Mouse (Mus musculus): ENCODE data around the gene Cxcl1.

Cxcl1 gene

GRCm38 (mm10) chr5:90888661-90889060, 2.4 kb upstream of the Cxcl1 start:
- no peak for DNase-seq (ENCODE audit: low spot score)

GRCm38 (mm10) chr5:90891464-90891813, 398 bp downstream of the Cxcl1 start:
- DNase-seq (ENCODE audit: low spot score) = no peak

- DNase-seq (ENCODE audit: low spot score) = no peak
These were observed 3.2 kb downstream of the Cxcl1 start for GRCm38 (mm10) chr5:90894231-90894630.

GRCm38 (mm10) chr5:90897429-90897828, 6.4 kb downstream of the Cxcl1 start:
- DNase-seq (ENCODE audit: low spot score) = no peak

- DNase-seq (ENCODE audit: low spot score) = no peak
These were observed 8.3 kb downstream of the Cxcl1 start for GRCm38 (mm10) chr5:90899308-90899707.

- DNase-seq (ENCODE audit: low spot score) = no peak
These were observed 9.1 kb downstream of the Cxcl1 start for GRCm38 (mm10) chr5:90900147-90900546.

GRCm38 (mm10) chr5:90900688-90901087, 9.6 kb downstream of the Cxcl1 start:
- no peak for DNase-seq (ENCODE audit: low spot score)

- peak; percentile 58 for DNase-seq (ENCODE audit: low spot score)
These were observed 11.6 kb downstream of the Cxcl1 start for GRCm38 (mm10) chr5:90902380-90903260.

GRCm38 (mm10) chr5:90903339-90904020, 12.4 kb downstream of the Cxcl1 start, which contains the start of gene Cxcl2:
Gene Cxcl2 (plus strand): TSS chr5:90903871.
- DNase-seq (ENCODE audit: low spot score) = peak; percentile 16

- DNase-seq (ENCODE audit: low spot score) = peak; percentile 88
These were observed 17.9 kb downstream of the Cxcl1 start for GRCm38 (mm10) chr5:90908983-90909382.

GRCm38 (mm10) chr5:90919495-90919894, 28.5 kb downstream of the Cxcl1 start:
- DNase-seq (ENCODE audit: low spot score) = no peak

- DNase-seq (ENCODE audit: low spot score) = no peak
These were observed 31.9 kb downstream of the Cxcl1 start for GRCm38 (mm10) chr5:90922958-90923357.

- no peak for DNase-seq (ENCODE audit: low spot score)
These were observed 39.5 kb downstream of the Cxcl1 start for GRCm38 (mm10) chr5:90930546-90930945.

- DNase-seq (ENCODE audit: low spot score) = peak; percentile 92
These were observed 40.2 kb downstream of the Cxcl1 start, which contains the start of gene Mthfd2l for GRCm38 (mm10) chr5:90930971-90931851. Gene Mthfd2l (plus strand): TSS chr5:90931117.

GRCm38 (mm10) chr5:90931911-90932310, 40.9 kb downstream of the Cxcl1 start:
- no peak for DNase-seq (ENCODE audit: low spot score)

- peak; percentile 14 for DNase-seq (ENCODE audit: low spot score)
These were observed 45.7 kb downstream of the Cxcl1 start for GRCm38 (mm10) chr5:90936706-90937105.
